Mouse (Mus musculus): ENCODE data around the gene Olfr1491. TPM values are rescaled to one million over a fixed set of nuclear protein-coding genes. Genes with fewer than 3 reads are reported as not detected.

The Olfr1491 gene
- polyA plus RNA-seq (2014; fragmentation: Nextera tagmentation; extraction: Ambion mirVana) = not detected in 2 replicates

DNA sequence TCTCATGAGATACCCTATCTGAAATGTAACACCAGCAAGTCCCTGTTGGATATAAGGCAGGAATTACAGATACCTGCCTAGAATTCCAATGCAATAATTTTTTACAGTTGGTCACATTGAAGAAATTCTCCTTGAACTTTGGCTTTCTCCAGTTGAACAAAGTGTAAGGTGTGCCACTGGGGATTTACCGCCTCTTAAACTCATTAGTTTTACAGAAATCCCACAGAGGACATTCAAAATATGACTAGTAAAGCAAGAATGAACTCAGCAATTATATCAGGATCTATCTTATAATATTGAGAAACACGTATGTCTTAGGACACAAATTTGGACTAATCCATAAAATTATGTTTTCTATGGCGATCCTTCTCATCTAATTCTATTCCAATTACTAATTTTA, at the start of gene Olfr1491:
TSS of gene Olfr1491 (plus strand) at position 301 of the 400 bp plus-strand sequence.
- H3K4me1 ChIP-seq (ENCODE audit: control insufficient read depth, insufficient read depth, low read length) = no peaks in the 10 kb centered on the region
- WGBS = 70% methylated on average over 3 of the region's 3 CpGs
- no peak for DNase-seq (ENCODE audit: low spot score)
- no peaks in the 10 kb centered on the region for H3K27me3 ChIP-seq (ENCODE audit: control insufficient read depth, insufficient read depth, low read length)
- no peak within 1 kb of the TSS for H3K4me2 ChIP-seq (ENCODE audit: low read depth, severe bottlenecking)
- H3K4me3 ChIP-seq (ENCODE audit: low read depth, low read length) = no peak within 1 kb of the TSS
- H3K9me3 ChIP-seq (ENCODE audit: control insufficient read depth, low read length) = no peaks in the 10 kb centered on the region
- no peak for ATAC-seq (ENCODE audit: insufficient number of reproducible peaks, low FRiP score, low TSS enrichment, low read depth)
- H3K36me3 ChIP-seq (ENCODE audit: control insufficient read depth, insufficient read depth, low read length) = no peaks in the 10 kb centered on the region
- no peak within 1 kb of the TSS for H3K27ac ChIP-seq (replicated peaks; ENCODE audit: low read depth, low read length)
- no peak within 1 kb of the TSS for H3K9ac ChIP-seq (ENCODE audit: low read length)

DNA sequence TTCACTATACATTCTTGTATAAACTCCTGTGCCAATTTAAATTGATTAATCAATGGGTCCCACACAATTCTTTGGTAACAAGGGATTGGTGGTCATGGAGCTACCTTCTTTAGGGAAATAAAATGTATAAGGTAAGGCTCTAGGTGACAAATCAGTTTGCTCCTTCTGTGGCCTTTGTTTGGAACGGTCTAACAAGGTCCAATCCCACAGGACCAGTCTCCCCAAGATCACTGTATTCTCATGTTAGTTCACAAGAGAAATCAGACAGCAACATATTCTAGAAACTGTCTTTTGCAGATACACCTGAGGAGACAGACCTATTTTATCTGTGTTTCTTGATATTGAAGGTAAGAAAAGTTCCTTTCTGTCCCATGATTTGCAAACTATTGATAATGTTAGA, 46.3 kb upstream of the Olfr1491 start, which contains the start of gene Olfr1490:
TSS of gene Olfr1490 (plus strand) at position 301 of the 400 bp plus-strand sequence.
- 81% methylated on average over 1 of the region's 1 CpGs for WGBS
- no peak for DNase-seq (ENCODE audit: low spot score)
- H3K27me3 ChIP-seq (ENCODE audit: control insufficient read depth, insufficient read depth, low read length) = no peaks in the 10 kb centered on the region

DNA sequence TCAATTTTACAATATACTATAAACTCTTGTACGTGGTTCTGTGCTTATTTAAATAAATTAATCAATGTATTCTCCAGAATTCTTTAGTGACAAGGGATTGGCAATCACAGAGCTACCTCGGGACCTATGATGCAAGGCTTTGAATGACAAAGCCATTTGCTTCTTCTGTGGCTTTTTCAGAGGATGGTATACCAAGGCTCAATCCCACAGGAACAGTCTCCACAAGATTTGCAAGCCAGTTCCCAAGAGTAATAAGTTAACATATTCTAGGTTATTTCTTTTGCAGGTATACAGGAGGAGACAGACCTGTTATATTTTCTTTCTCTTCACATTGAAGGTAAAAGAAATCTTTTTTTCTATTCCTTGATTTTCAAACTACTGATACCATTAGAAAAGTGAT, 25.9 kb downstream of the Olfr1491 start, which contains the start of gene Olfr1493-ps1:
TSS of gene Olfr1493-ps1 (plus strand) at position 301 of the 400 bp plus-strand sequence.
- H3K4me1 ChIP-seq (ENCODE audit: control insufficient read depth, insufficient read depth, low read length) = no peaks in the 10 kb centered on the region
- WGBS = 57% methylated on average over 2 of the region's 2 CpGs
- no peak within 1 kb of the TSS for H3K4me3 ChIP-seq (ENCODE audit: low read depth, low read length)
- no peak for DNase-seq (ENCODE audit: low spot score)
- no peak within 1 kb of the TSS for H3K4me2 ChIP-seq (ENCODE audit: low read depth, severe bottlenecking)
- no peaks in the 10 kb centered on the region for H3K9me3 ChIP-seq (ENCODE audit: control insufficient read depth, low read length)
- H3K9ac ChIP-seq (ENCODE audit: low read length) = no peak within 1 kb of the TSS
- no peaks in the 10 kb centered on the region for H3K27me3 ChIP-seq (ENCODE audit: control insufficient read depth, insufficient read depth, low read length)
- H3K27ac ChIP-seq (replicated peaks; ENCODE audit: low read depth, low read length) = no peak within 1 kb of the TSS
- no peak for ATAC-seq (ENCODE audit: insufficient number of reproducible peaks, low FRiP score, low TSS enrichment, low read depth)
- no peaks in the 10 kb centered on the region for H3K36me3 ChIP-seq (ENCODE audit: control insufficient read depth, insufficient read depth, low read length)

More for the DNA sequence above, 46.3 kb upstream of the Olfr1491 start, which contains the start of gene Olfr1490:
- no peaks in the 10 kb centered on the region for H3K4me1 ChIP-seq (ENCODE audit: control insufficient read depth, insufficient read depth, low read length)
- no peaks in the 10 kb centered on the region; the same call in 1 of the 2 replicates for H3K9me3 ChIP-seq (ENCODE audit: control insufficient read depth, low read length)
- H3K36me3 ChIP-seq (ENCODE audit: control insufficient read depth, insufficient read depth, low read length) = no peaks in the 10 kb centered on the region
- H3K4me2 ChIP-seq (ENCODE audit: low read depth, severe bottlenecking) = no peak within 1 kb of the TSS
- H3K4me3 ChIP-seq (ENCODE audit: low read depth, low read length) = no peak within 1 kb of the TSS
- H3K9ac ChIP-seq (ENCODE audit: low read length) = no peak within 1 kb of the TSS
- ATAC-seq (ENCODE audit: insufficient number of reproducible peaks, low FRiP score, low TSS enrichment, low read depth) = no peak
- no peak within 1 kb of the TSS for H3K27ac ChIP-seq (replicated peaks; ENCODE audit: low read depth, low read length)

DNA sequence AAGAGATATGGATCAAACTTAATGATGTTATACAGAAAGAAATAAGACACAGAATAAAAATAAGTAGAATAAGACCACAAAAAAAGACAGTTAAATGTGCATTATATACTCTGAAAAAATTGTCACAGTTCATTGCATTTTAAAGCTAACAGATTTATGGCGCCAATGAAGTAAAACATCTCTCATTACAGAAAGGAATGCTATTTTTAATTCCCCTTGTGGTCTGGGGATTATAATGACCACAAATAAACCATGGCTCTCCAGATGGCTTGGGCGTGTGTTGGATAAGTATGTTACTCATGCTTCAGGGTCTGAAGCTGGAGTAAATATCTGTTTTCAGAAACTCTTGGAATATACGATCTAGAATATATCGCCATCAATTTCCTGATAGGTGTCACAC, 42.4 kb downstream of the Olfr1491 start, which contains the start of gene Olfr1494:
TSS of gene Olfr1494 (plus strand) at position 301 of the 400 bp plus-strand sequence.
- H3K4me1 ChIP-seq (ENCODE audit: control insufficient read depth, insufficient read depth, low read length) = no peaks in the 10 kb centered on the region
- H3K4me2 ChIP-seq (ENCODE audit: low read depth, severe bottlenecking) = no peak within 1 kb of the TSS
- 89% methylated on average over 4 of the region's 4 CpGs for WGBS
- H3K27me3 ChIP-seq (ENCODE audit: control insufficient read depth, insufficient read depth, low read length) = no peaks in the 10 kb centered on the region
- DNase-seq (ENCODE audit: low spot score) = no peak
- H3K4me3 ChIP-seq (ENCODE audit: low read depth, low read length) = no peak within 1 kb of the TSS
- no peaks in the 10 kb centered on the region for H3K9me3 ChIP-seq (ENCODE audit: control insufficient read depth, low read length)
- ATAC-seq (ENCODE audit: insufficient number of reproducible peaks, low FRiP score, low TSS enrichment, low read depth) = no peak
- H3K27ac ChIP-seq (replicated peaks; ENCODE audit: low read depth, low read length) = no peak within 1 kb of the TSS
- H3K36me3 ChIP-seq (ENCODE audit: control insufficient read depth, insufficient read depth, low read length) = no peaks in the 10 kb centered on the region
- no peak within 1 kb of the TSS for H3K9ac ChIP-seq (ENCODE audit: low read length)

DNA sequence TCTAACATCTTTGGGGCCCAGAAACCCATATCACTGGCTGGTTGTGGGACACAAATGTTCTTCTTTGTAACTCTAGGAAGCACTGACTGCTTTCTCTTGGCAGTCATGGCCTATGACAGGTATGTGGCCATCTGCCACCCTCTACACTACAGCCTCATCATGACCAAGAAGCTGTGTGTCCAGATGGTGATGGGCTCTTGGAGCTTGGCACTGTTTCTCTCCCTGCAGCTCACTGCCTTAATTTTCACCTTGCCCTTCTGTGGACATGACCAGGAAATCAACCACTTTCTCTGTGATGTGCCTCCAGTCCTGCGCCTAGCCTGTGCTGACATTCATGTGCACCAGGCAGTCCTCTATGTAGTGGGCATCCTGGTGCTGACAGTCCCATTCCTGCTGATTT, 52.3 kb downstream of the Olfr1491 start:
- ATAC-seq (ENCODE audit: insufficient number of reproducible peaks, low FRiP score, low TSS enrichment, low read depth) (no peak), DNase-seq (ENCODE audit: low spot score) (no peak)
- WGBS = 100% methylated on average over 1 of the region's 1 CpGs
- Histone ChIP-seq H3K36me3 (ENCODE audit: control insufficient read depth, insufficient read depth, low read length) (no peaks in the 10 kb centered on the region), H3K27ac (replicated peaks; ENCODE audit: low read depth, low read length) (no peak overlapping the region), H3K4me1 (ENCODE audit: control insufficient read depth, insufficient read depth, low read length) (no peaks in the 10 kb centered on the region), H3K4me3 (ENCODE audit: low read depth, low read length) (no peak overlapping the region), H3K27me3 (ENCODE audit: control insufficient read depth, insufficient read depth, low read length) (no peaks in the 10 kb centered on the region), H3K4me2 (ENCODE audit: low read depth, severe bottlenecking) (no peak overlapping the region), H3K9me3 (ENCODE audit: control insufficient read depth, low read length) (no peaks in the 10 kb centered on the region; the same call in 1 of the 2 replicates), H3K9ac (ENCODE audit: low read length) (no peak overlapping the region)

Other genes starting within 250 kb of the Olfr1491 start
- gene Olfr1472, start 241.2 kb upstream of the Olfr1491 start, polyA plus RNA-seq (2014; fragmentation: Nextera tagmentation; extraction: Ambion mirVana) = not detected in 2 replicates
- gene Olfr1474, start 227.7 kb upstream of the Olfr1491 start, polyA plus RNA-seq (2014; fragmentation: Nextera tagmentation; extraction: Ambion mirVana) = not detected in 2 replicates
- not detected in 2 replicates for gene Olfr1475, start 217.1 kb upstream of the Olfr1491 start, polyA plus RNA-seq (2014; fragmentation: Nextera tagmentation; extraction: Ambion mirVana)
- not detected in 2 replicates for gene Olfr1477, start 196.7 kb upstream of the Olfr1491 start, polyA plus RNA-seq (2014; fragmentation: Nextera tagmentation; extraction: Ambion mirVana)
- gene Olfr1480, start 169.4 kb upstream of the Olfr1491 start, polyA plus RNA-seq (2014; fragmentation: Nextera tagmentation; extraction: Ambion mirVana) = not detected in 2 replicates
- gene Olfr1484, start 113.8 kb upstream of the Olfr1491 start, polyA plus RNA-seq (2014; fragmentation: Nextera tagmentation; extraction: Ambion mirVana) = not detected in 2 replicates
- not detected in 2 replicates for gene Olfr1487, start 79.9 kb upstream of the Olfr1491 start, polyA plus RNA-seq (2014; fragmentation: Nextera tagmentation; extraction: Ambion mirVana)
- gene Olfr1489, start 65.6 kb upstream of the Olfr1491 start, polyA plus RNA-seq (2014; fragmentation: Nextera tagmentation; extraction: Ambion mirVana) = not detected in 2 replicates
- gene Olfr1490, start 46.2 kb upstream of the Olfr1491 start, polyA plus RNA-seq (2014; fragmentation: Nextera tagmentation; extraction: Ambion mirVana) = not detected in 2 replicates
- gene Olfr1493-ps1, start 26.0 kb downstream of the Olfr1491 start, polyA plus RNA-seq (2014; fragmentation: Nextera tagmentation; extraction: Ambion mirVana) = not detected in 2 replicates
- not detected in 2 replicates for gene Olfr1494, start 42.5 kb downstream of the Olfr1491 start, polyA plus RNA-seq (2014; fragmentation: Nextera tagmentation; extraction: Ambion mirVana)
- not detected in 2 replicates for gene Olfr1495, start 67.3 kb downstream of the Olfr1491 start, polyA plus RNA-seq (2014; fragmentation: Nextera tagmentation; extraction: Ambion mirVana)
- gene Olfr1496, start 80.6 kb downstream of the Olfr1491 start, polyA plus RNA-seq (2014; fragmentation: Nextera tagmentation; extraction: Ambion mirVana) = not detected in 2 replicates
- not detected in 2 replicates for gene Olfr1497, start 100.9 kb downstream of the Olfr1491 start, polyA plus RNA-seq (2014; fragmentation: Nextera tagmentation; extraction: Ambion mirVana)
- not detected in 2 replicates for gene Olfr1499, start 122.2 kb downstream of the Olfr1491 start, polyA plus RNA-seq (2014; fragmentation: Nextera tagmentation; extraction: Ambion mirVana)
- not detected in 2 replicates for gene Olfr1500, start 133.2 kb downstream of the Olfr1491 start, polyA plus RNA-seq (2014; fragmentation: Nextera tagmentation; extraction: Ambion mirVana)
- gene Olfr1501, start 153.4 kb downstream of the Olfr1491 start, polyA plus RNA-seq (2014; fragmentation: Nextera tagmentation; extraction: Ambion mirVana) = not detected in 2 replicates
- gene Olfr1502, start 164.5 kb downstream of the Olfr1491 start, polyA plus RNA-seq (2014; fragmentation: Nextera tagmentation; extraction: Ambion mirVana) = not detected in 2 replicates
- gene Olfr1504, start 200.7 kb downstream of the Olfr1491 start, polyA plus RNA-seq (2014; fragmentation: Nextera tagmentation; extraction: Ambion mirVana) = not detected in 2 replicates
- gene Olfr1505, start 216.3 kb downstream of the Olfr1491 start, polyA plus RNA-seq (2014; fragmentation: Nextera tagmentation; extraction: Ambion mirVana) = not detected in 2 replicates